Mouse (Mus musculus) CH12.LX (cell line): ENCODE data around the gene Arrb1.

Experiments used
- CHD1 ChIP-seq: IDR thresholded peaks from 2 replicates; pipeline ENCODE4 v1.6.1; 2012; ENCODE audit warnings: low read depth, low read length, improper control_type of control experiment, inconsistent platforms
- CTCF ChIP-seq, 2 experiments: IDR thresholded peaks in 1 of 2; conservative IDR thresholded peaks in 1 of 2; 2 replicates each; pipeline ENCODE4 v1.5.1; 2011 to 2012; ENCODE audit warnings: low read depth in 2 of 2, low read length in 2 of 2, improper control_type of control experiment in 1 of 2, inconsistent platforms in 1 of 2, mild to moderate bottlenecking in 1 of 2, moderate library complexity in 1 of 2
- MEF2A ChIP-seq: IDR thresholded peaks from 2 replicates; pipeline ENCODE4 v1.6.1; 2014; ENCODE audit warnings: low read depth, mild to moderate bottlenecking, inconsistent platforms, low read length, improper control_type of control experiment, borderline replicate concordance
- POLR2A ChIP-seq: IDR thresholded peaks from 2 replicates; pipeline ENCODE4 v1.6.1; 2011; ENCODE audit warnings: low read depth, mild to moderate bottlenecking, improper control_type of control experiment, low read length
- USF2 ChIP-seq: conservative IDR thresholded peaks from 2 replicates; pipeline ENCODE4 v1.6.1; 2011; ENCODE audit warnings: low read depth, low read length, improper control_type of control experiment

DNA sequence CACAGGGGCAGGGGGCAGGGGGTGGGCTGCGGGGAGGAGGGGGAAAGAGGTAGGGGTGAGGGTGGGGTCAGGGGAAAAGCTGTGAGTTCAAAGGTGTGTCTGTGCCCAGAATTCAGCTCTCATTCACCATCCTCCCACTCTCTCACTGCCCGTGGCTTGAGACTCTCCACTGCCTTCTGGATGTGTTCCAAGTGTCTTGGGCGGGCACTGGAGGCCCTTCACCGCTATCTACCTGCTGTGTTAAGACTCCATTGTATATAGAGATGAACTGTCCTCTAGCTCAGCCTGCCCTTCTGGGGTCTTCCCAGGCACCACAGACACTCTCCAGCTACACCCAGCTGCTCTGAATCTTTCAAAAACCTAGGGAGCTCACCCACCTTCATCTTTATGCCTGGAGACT is 38.1 kb downstream of the Arrb1 start:
- no peak for TF ChIP-seq USF2
- TF ChIP-seq CTCF (conservative IDR thresholded peaks at IDR 0.05 in 1 of 2, IDR thresholded peaks at IDR 0.05 in 1 of 2; ENCODE audit: low read depth in 2 of 2, low read length in 2 of 2), result no peak
- no peak for TF ChIP-seq CHD1
- TF ChIP-seq POLR2A, result no peak
- no peak for TF ChIP-seq MEF2A
